Mouse (Mus musculus): ENCODE results near the gene Usp8.

DNA sequence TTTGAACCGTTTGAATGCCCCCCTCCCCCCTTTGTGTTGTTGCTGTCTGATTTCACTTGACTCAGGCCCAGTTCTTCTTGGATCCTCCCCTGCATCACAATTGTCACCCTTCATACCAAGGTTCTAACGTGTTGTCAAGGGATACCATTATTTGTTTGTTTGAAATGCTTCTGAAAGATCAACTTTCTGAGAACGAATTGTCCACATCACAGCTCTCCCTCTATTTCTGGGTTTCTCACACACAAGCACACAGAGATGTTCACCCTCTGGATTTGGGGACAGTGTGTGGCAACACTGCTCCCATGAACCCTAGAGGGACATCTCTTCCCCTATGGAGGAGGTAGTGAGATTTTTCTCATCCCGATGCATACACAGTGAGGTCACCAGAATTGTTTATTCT is 76.2 kb downstream of the Usp8 start, which contains the start of gene Usp50:
- TF ChIP-seq CTCF (conservative IDR thresholded peaks at IDR 0.05; ENCODE audit: insufficient read depth, insufficient read length, low read depth, low read length) (no peak), POLR2A (IDR thresholded peaks at IDR 0.05; ENCODE audit: low read depth, low read length) (no peak)

Measured in kidney, adult 2 months (tissue).